Mouse (Mus musculus) R1 (cell line): Measurements from ENCODE around the gene Ppp4c.

ENCODE experiments used
- DNase-seq: peaks from one replicate; pipeline ENCODE4 v3.0.0-alpha.2; 2018; ENCODE audit warnings: low read depth, low spot score

The Ppp4c gene

DNA sequence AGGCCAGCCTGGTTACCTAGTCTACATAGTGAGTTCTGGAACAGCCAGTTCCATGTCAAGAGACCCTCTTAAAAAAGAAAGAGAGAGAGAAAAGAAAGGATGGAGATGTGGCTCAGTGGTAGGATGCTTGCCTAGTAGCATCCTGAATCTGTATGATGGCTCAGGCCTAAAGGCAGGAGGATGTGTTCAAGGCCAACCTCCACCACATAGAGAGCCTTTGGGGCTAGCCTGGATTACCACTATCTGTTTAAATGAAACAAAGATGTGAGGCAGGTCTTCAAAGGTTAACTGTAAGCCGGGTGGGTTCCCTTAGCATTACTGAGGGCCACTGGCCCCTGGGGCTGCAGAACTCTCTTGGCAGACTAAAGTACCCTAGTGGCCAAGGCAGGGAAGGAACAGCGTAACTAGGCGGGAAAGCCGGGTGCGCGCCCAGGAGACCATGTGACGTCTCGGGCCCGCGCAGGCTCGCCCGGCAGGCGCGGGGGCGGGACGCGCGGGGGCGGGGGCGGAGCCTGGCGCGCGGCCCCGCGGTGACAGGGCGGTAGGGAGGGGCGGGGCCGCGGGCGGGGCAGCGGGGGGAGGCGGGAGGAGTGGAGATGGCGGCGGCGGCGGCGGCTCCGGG lies 33.1 kb downstream of the Ppp4c start, which contains the start of gene Mapk3:
TSS of gene Mapk3 (plus strand) at position 552 of the 622 bp plus-strand sequence.
- peak; percentile 94 for DNase-seq

GRCm38 (mm10) chr7:126758539-126758938 lies 33.8 kb downstream of the Ppp4c start:
- DNase-seq: no peak

DNA sequence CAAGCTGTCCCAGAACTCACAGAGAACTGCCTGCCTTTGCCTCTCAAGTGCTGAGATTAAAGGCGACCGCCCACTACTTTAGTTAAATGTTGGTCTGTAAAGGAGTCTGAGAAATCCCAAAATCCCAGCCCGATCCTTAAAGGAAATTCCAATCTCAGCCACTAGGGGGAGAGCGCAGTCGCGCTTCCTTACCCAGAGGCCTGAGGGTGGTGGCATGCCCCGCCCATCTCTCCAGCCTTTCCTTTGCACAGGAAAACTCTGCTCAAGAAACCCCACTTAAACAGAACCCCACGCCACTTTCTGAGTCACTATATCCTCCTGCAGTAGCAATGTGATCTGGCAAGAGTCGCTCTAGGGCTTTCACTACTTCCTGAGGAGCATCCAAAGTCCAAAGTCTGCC lies 37.4 kb downstream of the Ppp4c start:
- DNase-seq: peak; percentile 88

DNA sequence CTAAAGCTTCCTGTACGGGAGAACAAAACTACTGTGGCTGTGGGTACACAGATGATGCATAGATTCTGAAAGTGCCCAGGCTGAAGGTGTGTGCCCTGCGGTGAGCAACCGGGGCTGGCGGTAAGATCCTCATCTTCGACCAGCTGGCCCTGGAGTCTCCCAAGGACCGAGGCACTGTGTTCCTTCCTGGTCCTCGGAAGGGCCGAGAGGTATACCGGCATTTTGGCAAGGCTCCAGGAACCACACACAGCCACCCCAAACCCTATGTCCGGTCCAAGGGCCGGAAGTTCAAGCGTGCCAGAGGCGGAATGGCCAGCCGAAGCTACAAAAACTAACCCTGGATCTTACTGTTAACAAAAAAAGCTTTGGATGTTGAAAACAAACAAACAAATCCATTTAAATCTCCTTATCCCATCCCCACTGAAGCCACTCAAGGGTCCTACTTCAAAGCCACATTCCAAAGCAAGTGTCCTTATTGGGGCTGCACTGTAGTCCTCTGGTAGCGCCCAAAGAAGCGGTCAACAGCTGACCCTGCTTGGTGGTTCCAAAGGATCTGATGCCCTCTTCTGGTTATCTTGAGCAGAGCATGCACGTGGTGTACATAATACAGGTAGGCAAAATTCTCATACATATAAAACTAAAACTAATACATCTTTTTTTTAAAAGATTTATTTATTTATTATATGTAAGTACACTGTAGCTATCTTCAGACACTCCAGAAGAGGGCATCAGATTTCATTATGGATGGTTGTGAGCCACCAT lies 42.5 kb downstream of the Ppp4c start:
- no peak for DNase-seq

- peak; percentile 30 for DNase-seq
Observed at GRCm38 (mm10) chr7:126748824-126749223, 43.5 kb downstream of the Ppp4c start.

GRCm38 (mm10) chr7:126746798-126747197 lies 45.5 kb downstream of the Ppp4c start:
- DNase-seq: no peak

DNA sequence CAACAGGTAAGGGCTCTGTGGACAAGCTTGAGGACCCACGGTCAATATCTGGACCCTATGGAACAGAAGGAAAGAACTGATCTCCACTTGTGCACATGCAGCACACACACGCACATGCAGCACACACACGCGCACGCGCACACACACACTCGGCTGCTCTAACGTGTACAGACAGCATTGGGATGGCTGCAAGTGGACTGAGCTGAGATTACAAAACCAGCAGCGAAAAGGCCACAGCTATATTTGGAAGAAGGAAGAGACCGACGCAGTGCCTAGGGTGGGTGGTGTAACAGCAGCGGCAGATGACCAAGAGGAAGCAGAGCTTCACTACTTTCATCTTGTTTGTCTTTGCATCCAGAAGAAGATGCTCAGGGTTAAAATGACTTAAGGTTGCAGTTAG lies 46.2 kb downstream of the Ppp4c start:
- no peak for DNase-seq

DNA sequence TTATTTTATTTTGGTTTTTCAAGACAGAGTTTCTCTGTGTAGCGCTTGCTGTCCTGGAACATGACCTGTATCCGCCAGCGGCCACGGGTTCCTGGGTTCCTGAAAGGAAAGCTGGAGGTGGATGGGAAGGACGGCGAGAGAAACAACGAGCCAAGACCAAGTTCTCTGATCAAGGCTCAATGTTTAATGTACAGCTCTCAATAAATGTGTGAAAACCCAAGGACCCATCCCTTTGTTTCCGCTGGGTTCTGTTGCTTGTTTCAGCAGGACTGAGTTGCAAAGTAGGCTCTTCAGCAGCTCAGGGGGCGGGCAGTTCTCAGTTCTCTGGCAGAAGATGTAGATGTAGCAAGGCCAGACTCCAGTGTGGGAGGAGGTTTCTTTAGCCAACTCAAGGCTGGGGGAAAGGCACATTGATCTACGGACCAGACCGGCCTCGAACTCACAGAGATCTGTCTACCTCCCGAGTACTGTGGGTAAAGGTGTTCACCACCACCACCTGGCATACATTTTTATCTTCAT lies 50.3 kb downstream of the Ppp4c start:
- DNase-seq: no peak

GRCm38 (mm10) chr7:126741452-126741851 lies 50.8 kb downstream of the Ppp4c start:
- DNase-seq: no peak

DNA sequence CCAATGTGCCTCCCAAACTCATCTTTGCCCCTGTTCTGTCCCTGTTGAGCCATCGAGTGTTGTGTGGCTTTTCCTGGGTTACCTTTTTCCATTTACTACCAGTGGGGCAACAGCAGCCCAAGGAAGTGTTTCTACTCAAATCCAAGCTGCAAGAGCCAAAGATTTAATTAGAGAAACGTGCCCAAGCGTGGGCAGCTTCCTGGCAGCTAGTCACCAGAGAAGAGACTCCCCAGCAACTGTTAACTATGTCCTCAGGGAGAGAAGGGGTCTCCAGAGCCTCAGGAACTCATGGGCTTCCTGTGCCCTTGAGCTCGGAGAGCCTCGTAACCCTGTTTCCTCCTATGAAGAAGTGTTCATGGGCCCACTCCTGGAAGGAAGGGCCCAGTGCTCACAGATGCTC lies 51.3 kb downstream of the Ppp4c start:
- DNase-seq: no peak

- peak; percentile 63 for DNase-seq
Observed at GRCm38 (mm10) chr7:126740132-126740735, 52.1 kb downstream of the Ppp4c start.

DNA sequence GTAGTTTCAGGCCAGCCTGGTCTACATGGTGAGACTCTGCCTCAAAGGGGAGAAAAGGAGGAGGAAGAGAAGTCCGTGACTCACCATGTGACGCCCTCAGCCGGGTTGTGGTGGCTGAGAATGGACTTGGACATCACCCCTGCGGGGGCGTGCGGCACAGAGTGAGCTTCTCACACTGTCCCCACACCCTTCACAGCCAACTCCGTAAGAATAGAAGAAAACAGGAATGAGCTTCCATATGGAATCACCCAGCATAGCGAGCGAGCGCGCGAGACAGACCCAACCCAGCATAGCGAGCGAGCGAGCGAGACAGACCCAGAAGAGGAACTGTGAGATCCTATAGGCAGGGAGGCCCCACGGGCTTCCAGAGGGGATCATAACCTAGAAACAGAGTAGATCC lies 52.7 kb downstream of the Ppp4c start:
- no peak for DNase-seq

GRCm38 (mm10) chr7:126736122-126736521 lies 56.2 kb downstream of the Ppp4c start:
- no peak for DNase-seq
